Mouse (Mus musculus): ENCODE results near the gene Tk2. TPM values are rescaled to one million over a fixed set of nuclear protein-coding genes. Genes with fewer than 3 reads are reported as not detected.
"Not testable (repeated sequence)": the region's sequence is repeated elsewhere in the genome, so short reads cannot be mapped to it uniquely, and the experiment has no call there.

The Tk2 gene
- polyA plus RNA-seq (2015; fragmentation: Nextera tagmentation; extraction: Ambion mirVana): 15.1 and 16.5 TPM in 2 replicates

GRCm38 (mm10) chr8:104248276-104248675, at the start of gene Tk2:
Tk2 (minus strand) TSS chr8:104248558.
- H3K27ac ChIP-seq (ENCODE audit: low read length): peak within 1 kb of the TSS; percentile 47
- H3K4me3 ChIP-seq (replicated peaks; ENCODE audit: low read length): peak within 1 kb of the TSS; percentile 66
- peaks cover 21% of the 10 kb centered on the region for H3K4me1 ChIP-seq (ENCODE audit: control insufficient read depth, insufficient read depth, low read length)
- peak within 1 kb of the TSS; percentile 75 for H3K9ac ChIP-seq (ENCODE audit: low read length)
- H3K27me3 ChIP-seq (ENCODE audit: control insufficient read depth, insufficient read depth, low read length): no peaks in the 10 kb centered on the region
- peak; percentile 85 for ATAC-seq (ENCODE audit: insufficient read depth, low FRiP score)
- H3K4me2 ChIP-seq (ENCODE audit: low read depth, low read length): peak within 1 kb of the TSS; percentile 81
- WGBS: 0% methylated on average over 28 of the region's 28 CpGs
- H3K36me3 ChIP-seq (ENCODE audit: control insufficient read depth, insufficient read depth, low read length): no peaks in the 10 kb centered on the region
- no peaks in the 10 kb centered on the region for H3K9me3 ChIP-seq (replicated peaks; ENCODE audit: control insufficient read depth, low read length)

- Histone ChIP-seq H3K27ac (ENCODE audit: low read length) (no peak overlapping the region), H3K9ac (ENCODE audit: low read length) (no peak overlapping the region), H3K4me1 (ENCODE audit: control insufficient read depth, insufficient read depth, low read length) (no peaks in the 10 kb centered on the region), H3K4me2 (ENCODE audit: low read depth, low read length) (no peak overlapping the region), H3K9me3 (replicated peaks; ENCODE audit: control insufficient read depth, low read length) (no peaks in the 10 kb centered on the region), H3K36me3 (ENCODE audit: control insufficient read depth, insufficient read depth, low read length) (no peaks in the 10 kb centered on the region), H3K27me3 (ENCODE audit: control insufficient read depth, insufficient read depth, low read length) (no peaks in the 10 kb centered on the region), H3K4me3 (replicated peaks; ENCODE audit: low read length) (no peak overlapping the region)
- ATAC-seq (ENCODE audit: insufficient read depth, low FRiP score): no peak
- 72% methylated on average over 1 of the region's 1 CpGs for WGBS
Observed at GRCm38 (mm10) chr8:104294396-104294795, 46.0 kb upstream of the Tk2 start.

GRCm38 (mm10) chr8:104293081-104293480, 44.7 kb upstream of the Tk2 start, which contains the start of gene Cmtm2a:
Cmtm2a (minus strand) TSS chr8:104293181.
- not testable (repeated sequence) for H3K9ac ChIP-seq (ENCODE audit: low read length); H3K4me3 ChIP-seq (replicated peaks; ENCODE audit: low read length); H3K4me1 ChIP-seq (ENCODE audit: control insufficient read depth, insufficient read depth, low read length); H3K36me3 ChIP-seq (ENCODE audit: control insufficient read depth, insufficient read depth, low read length); H3K4me2 ChIP-seq (ENCODE audit: low read depth, low read length); H3K9me3 ChIP-seq (replicated peaks; ENCODE audit: control insufficient read depth, low read length); H3K27me3 ChIP-seq (ENCODE audit: control insufficient read depth, insufficient read depth, low read length); H3K27ac ChIP-seq (ENCODE audit: low read length); ATAC-seq (ENCODE audit: insufficient read depth, low FRiP score)
- WGBS: 84% methylated on average over 10 of the region's 12 CpGs

- Histone ChIP-seq H3K4me2 (ENCODE audit: low read depth, low read length) (no peak overlapping the region), H3K27ac (ENCODE audit: low read length) (no peak overlapping the region), H3K27me3 (ENCODE audit: control insufficient read depth, insufficient read depth, low read length) (no peaks in the 10 kb centered on the region), H3K36me3 (ENCODE audit: control insufficient read depth, insufficient read depth, low read length) (no peaks in the 10 kb centered on the region), H3K4me3 (replicated peaks; ENCODE audit: low read length) (no peak overlapping the region), H3K9me3 (replicated peaks; ENCODE audit: control insufficient read depth, low read length) (no peaks in the 10 kb centered on the region), H3K4me1 (ENCODE audit: control insufficient read depth, insufficient read depth, low read length) (no peaks in the 10 kb centered on the region), H3K9ac (ENCODE audit: low read length) (no peak overlapping the region)
- WGBS: 79% methylated on average over 6 of the region's 6 CpGs
- ATAC-seq (ENCODE audit: insufficient read depth, low FRiP score): 0 out of 2 replicates have a peak, but pooled peaks have one; percentile 21
Observed at GRCm38 (mm10) chr8:104268937-104269440, 20.6 kb upstream of the Tk2 start.

- H3K9ac ChIP-seq (ENCODE audit: low read length): no peak overlapping the region
- peak; percentile 37; the same call in 1 of the 2 replicates for ATAC-seq (ENCODE audit: insufficient read depth, low FRiP score)
- H3K27ac ChIP-seq (ENCODE audit: low read length): no peak overlapping the region
- no peak overlapping the region for H3K4me3 ChIP-seq (replicated peaks; ENCODE audit: low read length)
- no peak overlapping the region for H3K4me2 ChIP-seq (ENCODE audit: low read depth, low read length)
- no peaks in the 10 kb centered on the region for H3K27me3 ChIP-seq (ENCODE audit: control insufficient read depth, insufficient read depth, low read length)
- H3K36me3 ChIP-seq (ENCODE audit: control insufficient read depth, insufficient read depth, low read length): peaks cover 3% of the 10 kb centered on the region; the same call in 1 of the 2 replicates
- no peaks in the 10 kb centered on the region for H3K4me1 ChIP-seq (ENCODE audit: control insufficient read depth, insufficient read depth, low read length)
- no peaks in the 10 kb centered on the region for H3K9me3 ChIP-seq (replicated peaks; ENCODE audit: control insufficient read depth, low read length)
Observed at GRCm38 (mm10) chr8:104268368-104268767, 20.0 kb upstream of the Tk2 start.

GRCm38 (mm10) chr8:104264271-104264935, 16.0 kb upstream of the Tk2 start:
- not testable (repeated sequence) for H3K9me3 ChIP-seq (replicated peaks; ENCODE audit: control insufficient read depth, low read length); H3K4me3 ChIP-seq (replicated peaks; ENCODE audit: low read length); H3K27ac ChIP-seq (ENCODE audit: low read length); H3K27me3 ChIP-seq (ENCODE audit: control insufficient read depth, insufficient read depth, low read length); ATAC-seq (ENCODE audit: insufficient read depth, low FRiP score); H3K9ac ChIP-seq (ENCODE audit: low read length); H3K4me1 ChIP-seq (ENCODE audit: control insufficient read depth, insufficient read depth, low read length); H3K36me3 ChIP-seq (ENCODE audit: control insufficient read depth, insufficient read depth, low read length); H3K4me2 ChIP-seq (ENCODE audit: low read depth, low read length)
- WGBS: 95% methylated on average over 22 of the region's 22 CpGs

- not testable (repeated sequence) for H3K27ac ChIP-seq (ENCODE audit: low read length); H3K4me1 ChIP-seq (ENCODE audit: control insufficient read depth, insufficient read depth, low read length); H3K4me3 ChIP-seq (replicated peaks; ENCODE audit: low read length); H3K4me2 ChIP-seq (ENCODE audit: low read depth, low read length); ATAC-seq (ENCODE audit: insufficient read depth, low FRiP score); H3K27me3 ChIP-seq (ENCODE audit: control insufficient read depth, insufficient read depth, low read length); H3K9ac ChIP-seq (ENCODE audit: low read length); H3K9me3 ChIP-seq (replicated peaks; ENCODE audit: control insufficient read depth, low read length)
- WGBS: 90% methylated on average over 5 of the region's 5 CpGs
- peaks cover 19% of the 10 kb centered on the region for H3K36me3 ChIP-seq (ENCODE audit: control insufficient read depth, insufficient read depth, low read length)
Observed at GRCm38 (mm10) chr8:104261802-104262201, 13.4 kb upstream of the Tk2 start.

- ATAC-seq (ENCODE audit: insufficient read depth, low FRiP score): no peak
- H3K27me3 ChIP-seq (ENCODE audit: control insufficient read depth, insufficient read depth, low read length): no peaks in the 10 kb centered on the region
- no peak overlapping the region for H3K4me3 ChIP-seq (replicated peaks; ENCODE audit: low read length)
- no peak overlapping the region for H3K27ac ChIP-seq (ENCODE audit: low read length)
- 96% methylated on average over 3 of the region's 3 CpGs for WGBS
- H3K9me3 ChIP-seq (replicated peaks; ENCODE audit: control insufficient read depth, low read length): no peaks in the 10 kb centered on the region
- H3K9ac ChIP-seq (ENCODE audit: low read length): no peak overlapping the region
- H3K36me3 ChIP-seq (ENCODE audit: control insufficient read depth, insufficient read depth, low read length): peaks cover 5% of the 10 kb centered on the region
- H3K4me1 ChIP-seq (ENCODE audit: control insufficient read depth, insufficient read depth, low read length): peaks cover 7% of the 10 kb centered on the region; the same call in 1 of the 2 replicates
- H3K4me2 ChIP-seq (ENCODE audit: low read depth, low read length): no peak overlapping the region
Observed at GRCm38 (mm10) chr8:104253016-104253415, 4.7 kb upstream of the Tk2 start.

- Histone ChIP-seq H3K4me2 (ENCODE audit: low read depth, low read length) (peak overlapping the region; percentile 68), H3K9me3 (replicated peaks; ENCODE audit: control insufficient read depth, low read length) (no peaks in the 10 kb centered on the region), H3K27ac (ENCODE audit: low read length) (peak overlapping the region; percentile 94), H3K4me3 (replicated peaks; ENCODE audit: low read length) (peak overlapping the region; percentile 72), H3K4me1 (ENCODE audit: control insufficient read depth, insufficient read depth, low read length) (peaks cover 20% of the 10 kb centered on the region), H3K9ac (ENCODE audit: low read length) (peak overlapping the region; percentile 78), H3K36me3 (ENCODE audit: control insufficient read depth, insufficient read depth, low read length) (no peaks in the 10 kb centered on the region), H3K27me3 (ENCODE audit: control insufficient read depth, insufficient read depth, low read length) (no peaks in the 10 kb centered on the region)
- under 1% methylated on average over 7 of the region's 7 CpGs for WGBS
- ATAC-seq (ENCODE audit: insufficient read depth, low FRiP score): no peak
Observed at GRCm38 (mm10) chr8:104251461-104251860, 3.1 kb upstream of the Tk2 start.

All from stomach, embryonic 16.5 days (tissue).